Mouse (Mus musculus): ENCODE data around the gene Olfr870. TPM values are rescaled to one million over a fixed set of nuclear protein-coding genes. Genes with fewer than 3 reads are reported as not detected.
"Not testable (repeated sequence)": the region's sequence is repeated elsewhere in the genome, so short reads cannot be mapped to it uniquely, and the experiment has no call there.

Gene Olfr870
- polyA plus RNA-seq (2012; rRNA removed) = not detected in 2 replicates

GRCm38 (mm10) chr9:20173957-20174356 lies at the start of gene Olfr870:
TSS of gene Olfr870 (minus strand) at chr9:20174057.
- DNase-seq (ENCODE audit: low read depth, low spot score) = no peak

GRCm38 (mm10) chr9:20211907-20212306 lies 38.0 kb upstream of the Olfr870 start, which contains the start of gene Olfr871:
TSS of gene Olfr871 (plus strand) at chr9:20212207.
- no peak for DNase-seq (ENCODE audit: low read depth, low spot score)

More at GRCm38 (mm10) chr9:20173957-20174356, at the start of gene Olfr870:
- WGBS = 74% methylated on average over 2 of the region's 2 CpGs

- 46% methylated on average over 2 of the region's 2 CpGs for WGBS
- no peak for DNase-seq (ENCODE audit: low read depth, low spot score)
These were observed 37.6 kb upstream of the Olfr870 start for GRCm38 (mm10) chr9:20211477-20211876.

- WGBS = 25% methylated on average over 1 of the region's 1 CpGs
- DNase-seq (ENCODE audit: low read depth, low spot score) = no peak
These were observed 37.0 kb upstream of the Olfr870 start for GRCm38 (mm10) chr9:20210812-20211211.

GRCm38 (mm10) chr9:20203413-20203984 lies 29.6 kb upstream of the Olfr870 start:
- WGBS = 87% methylated on average over 7 of the region's 7 CpGs
- not testable (repeated sequence) for DNase-seq (ENCODE audit: low read depth, low spot score)

- WGBS = 54% methylated on average over 1 of the region's 1 CpGs
- DNase-seq (ENCODE audit: low read depth, low spot score) = no peak
These were observed 28.3 kb upstream of the Olfr870 start for GRCm38 (mm10) chr9:20202131-20202530.

- 62% methylated on average over 5 of the region's 5 CpGs for WGBS
- DNase-seq (ENCODE audit: low read depth, low spot score) = no peak
These were observed 5.6 kb upstream of the Olfr870 start for GRCm38 (mm10) chr9:20179463-20179862.

- 83% methylated on average over 3 of the region's 3 CpGs for WGBS
- no peak for DNase-seq (ENCODE audit: low read depth, low spot score)
These were observed 24.2 kb downstream of the Olfr870 start for GRCm38 (mm10) chr9:20149706-20150105.

GRCm38 (mm10) chr9:20128709-20129108 lies 45.1 kb downstream of the Olfr870 start, which contains the start of gene Olfr869:
TSS of gene Olfr869 (plus strand) at chr9:20129009.
- WGBS = 69% methylated on average over 2 of the region's 2 CpGs
- DNase-seq (ENCODE audit: low read depth, low spot score) = no peak

Other genes with a start within 250 kb of the Olfr870 start
- gene Olfr866, start 146.0 kb downstream of the Olfr870 start, polyA plus RNA-seq (2012; rRNA removed) = not detected in 2 replicates
- not detected in 2 replicates for gene Olfr867, start 116.5 kb downstream of the Olfr870 start, polyA plus RNA-seq (2012; rRNA removed)
- not detected in 2 replicates for gene Olfr868, start 75.4 kb downstream of the Olfr870 start, polyA plus RNA-seq (2012; rRNA removed)
- gene Olfr869, start 45.0 kb downstream of the Olfr870 start, polyA plus RNA-seq (2012; rRNA removed) = not detected in 2 replicates
- gene Olfr871, start 38.1 kb upstream of the Olfr870 start, polyA plus RNA-seq (2012; rRNA removed) = not detected in 2 replicates
- gene Olfr872, start 63.1 kb upstream of the Olfr870 start, polyA plus RNA-seq (2012; rRNA removed) = not detected in 2 replicates
- not detected in 2 replicates for gene Olfr39, start 108.3 kb upstream of the Olfr870 start, polyA plus RNA-seq (2012; rRNA removed)
- gene Olfr873, start 124.5 kb upstream of the Olfr870 start, polyA plus RNA-seq (2012; rRNA removed) = not detected in 2 replicates
- gene Olfr18, start 162.0 kb upstream of the Olfr870 start, polyA plus RNA-seq (2012; rRNA removed) = not detected in 2 replicates
- gene Zfp560, start 211.1 kb upstream of the Olfr870 start, polyA plus RNA-seq (2012; rRNA removed) = 2.9 and 3.7 TPM in 2 replicates

All from large intestine, adult 2 months (tissue).